9 mouse cellular contexts compared by ENCODE assay signal in the genomic region with DNA sequence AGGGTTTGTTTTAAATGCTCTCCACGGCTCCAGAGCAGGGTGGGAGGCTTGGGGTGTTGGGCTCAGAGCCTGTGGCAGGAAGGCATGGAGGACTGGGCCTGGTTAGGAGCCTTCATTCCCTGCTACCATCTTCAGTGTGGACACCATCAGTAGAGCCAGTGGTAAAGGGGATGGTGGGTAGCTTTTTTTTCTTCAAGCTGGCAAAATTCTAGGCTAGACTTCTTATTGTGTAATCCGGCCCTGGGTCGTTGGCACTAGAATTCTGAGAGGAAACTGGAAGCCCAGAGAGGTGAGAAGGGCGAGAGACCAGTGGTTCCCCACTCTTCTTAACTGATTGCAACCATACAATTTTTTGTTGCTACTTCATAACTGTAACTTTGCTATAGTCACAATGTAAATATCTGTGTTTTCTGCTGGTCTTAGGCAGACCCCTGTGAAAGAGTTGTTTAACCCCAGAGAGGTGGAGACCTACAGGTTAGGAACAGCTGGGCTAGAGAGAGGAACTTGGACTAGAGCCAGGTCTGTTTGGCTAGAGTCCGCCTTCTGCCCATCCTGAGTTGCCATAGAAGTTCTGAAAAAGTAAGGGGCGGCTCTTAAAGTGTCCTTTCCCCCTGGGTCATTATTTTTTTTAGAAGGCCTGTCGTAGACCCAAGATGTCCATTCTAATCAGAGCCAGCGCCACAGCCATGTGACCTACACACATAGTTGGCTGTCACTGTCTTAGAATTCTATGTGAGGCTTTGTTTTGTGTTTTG. TPM values are rescaled to one million over a fixed set of nuclear protein-coding genes. Genes with fewer than 3 reads are reported as not detected.
DNase-seq lines count a peak whose midpoint lies in the region; ATAC-seq and TF ChIP-seq lines count a peak whose summit lies in the region.
"Had no signal": no experiment of that assay in that cellular context is flagged by ENCODE, and none has a peak within 500 bp of the region (broad histone marks: within the 10 kb centered on the region; RNA-seq: fewer than 3 reads in every experiment).

No protein-coding gene starts in this region.

- H3K4me3 ChIP-seq in heart, embryonic 12.5 days: no peak overlapping the region
- H3K4me3 ChIP-seq in lung, embryonic 14.5 days (ENCODE audit: low read depth, low read length): no peak overlapping the region
- H3K4me3 ChIP-seq in liver, embryonic 15.5 days (replicated peaks): no peak overlapping the region

- H3K27me3 ChIP-seq in heart, embryonic 12.5 days (replicated peaks): no peaks in the 10 kb centered on the region
- no peaks in the 10 kb centered on the region for H3K27me3 ChIP-seq in lung, embryonic 14.5 days (ENCODE audit: insufficient read depth, low read length)
- H3K27me3 ChIP-seq in liver, embryonic 15.5 days: no peaks in the 10 kb centered on the region

- peaks cover 100% of the 10 kb centered on the region for H3K4me1 ChIP-seq in heart, embryonic 12.5 days (replicated peaks)
- peaks cover 76% of the 10 kb centered on the region for H3K4me1 ChIP-seq in lung, embryonic 14.5 days (ENCODE audit: insufficient read depth)
- peaks cover 100% of the 10 kb centered on the region for H3K4me1 ChIP-seq in liver, embryonic 15.5 days (replicated peaks)

- H3K27ac ChIP-seq in heart, embryonic 12.5 days (ENCODE audit: poor library complexity, severe bottlenecking): peak overlapping the region; percentile 67; the same call in 1 of the 2 replicates
- H3K27ac ChIP-seq in lung, embryonic 14.5 days (ENCODE audit: low read depth): no peak overlapping the region
- 0 out of 2 replicates have a peak overlapping the region, but pooled peaks have one; percentile 22 for H3K27ac ChIP-seq in liver, embryonic 15.5 days (replicated peaks)

- no peak for ATAC-seq in heart, embryonic 12.5 days (ENCODE audit: insufficient number of reproducible peaks, low FRiP score)
- ATAC-seq in lung, embryonic 14.5 days (ENCODE audit: insufficient read depth): no peak
- ATAC-seq in liver, embryonic 15.5 days (ENCODE audit: insufficient read depth): no peak

- WGBS in heart, embryonic 12.5 days: 68% methylated on average over 8 of the region's 8 CpGs
- 53% methylated on average over 8 of the region's 8 CpGs for WGBS in lung, embryonic 14.5 days
- 50% methylated on average over 8 of the region's 8 CpGs for WGBS in liver, embryonic 15.5 days (ENCODE audit: insufficient replicate concordance)

- DNase-seq in adrenal gland, adult 2 months: peak; percentile 50
- no peak for DNase-seq in adrenal gland, adult 18-20 months (ENCODE audit: low spot score in 2 of 2)
- no peak for DNase-seq in heart, postnatal 14 days
- peak; percentile 31 for DNase-seq in lung, embryonic 14.5 days
- DNase-seq in lung, postnatal 14 days: no peak
- DNase-seq in frontal cortex, postnatal 10 days (ENCODE audit: low spot score in 2 of 2): no peak
- DNase-seq: right cerebral cortex, postnatal 14 days had no signal

- no peak overlapping the region for H3K9ac ChIP-seq in heart, embryonic 12.5 days
- H3K9ac ChIP-seq in lung, embryonic 14.5 days: no peak overlapping the region
- no peak overlapping the region for H3K9ac ChIP-seq in liver, embryonic 15.5 days

- no peaks in the 10 kb centered on the region for H3K36me3 ChIP-seq in heart, embryonic 12.5 days
- H3K36me3 ChIP-seq in lung, embryonic 14.5 days (ENCODE audit: insufficient read depth): peaks cover 5% of the 10 kb centered on the region; the same call in 1 of the 2 replicates
- H3K36me3 ChIP-seq in liver, embryonic 15.5 days (replicated peaks): 0 out of 2 replicates have a peak, but pooled peaks cover 3% of the 10 kb centered on the region

- no peaks in the 10 kb centered on the region for H3K9me3 ChIP-seq in heart, embryonic 12.5 days (replicated peaks)
- H3K9me3 ChIP-seq in lung, embryonic 14.5 days (ENCODE audit: low read depth, low read length): no peaks in the 10 kb centered on the region
- no peaks in the 10 kb centered on the region for H3K9me3 ChIP-seq in liver, embryonic 15.5 days (replicated peaks)

- H3K4me2 ChIP-seq in heart, embryonic 12.5 days: 0 out of 2 replicates have a peak overlapping the region, but pooled peaks have one; percentile 28
- no peak overlapping the region for H3K4me2 ChIP-seq in lung, embryonic 14.5 days
- H3K4me2 ChIP-seq in liver, embryonic 15.5 days: no peak overlapping the region

- no peak for TF ChIP-seq CTCF in lung, embryonic 14.5 days (IDR thresholded peaks at IDR 0.05; ENCODE audit: low read depth)

- intact Hi-C loops in heart, postnatal 14 days (cut with DNase I): loop anchor here (2.0 kb wide), 1 partner anchor 21 kb away; no protein-coding TSS in a partner anchor

RNA-seq across cellular contexts. Expression of a gene that starts 24.4 kb away (rescaled TPM):
- 100 to 1,000 TPM; 278 to 501 TPM for total RNA-seq in adrenal gland, adult 2 months (2021)
- polyA plus RNA-seq in adrenal gland, adult 2 months (2012; rRNA removed): 8.0 and 9.8 TPM in 2 replicates
- total RNA-seq in adrenal gland, adult 18-20 months (2021): 100 to 1,000 TPM; 275 to 337 TPM
- 156 and 158 TPM in 2 replicates for polyA plus RNA-seq in heart, embryonic 12.5 days (2016; fragmentation: Nextera tagmentation; extraction: Ambion mirVana)
- 100 to 1,000 TPM; 184 to 205 TPM for total RNA-seq in heart, postnatal 14 days (2021)
- polyA plus RNA-seq in lung, embryonic 14.5 days (2014; fragmentation: Nextera tagmentation; extraction: Ambion mirVana): 134 and 135 TPM in 2 replicates
- polyA plus RNA-seq in liver, embryonic 15.5 days (2015; fragmentation: Nextera tagmentation; extraction: Ambion mirVana): 48.5 and 63.7 TPM in 2 replicates

Comparison
In these comparisons a context has a peak if more than half of its experiments do, and no peak if none do; other contexts are left out.
1. DNase-seq: peak in adrenal gland, adult 2 months (single experiment) and lung, embryonic 14.5 days (single experiment); none in adrenal gland, adult 18-20 months (0 of 2), heart, postnatal 14 days (0 of 2), lung, postnatal 14 days (single experiment) and frontal cortex, postnatal 10 days (0 of 2).